Mouse (Mus musculus) megakaryocyte, embryonic 14.5 days (primary cell): ENCODE data around the gene Sdk2.

Experiments
- FLI1 ChIP-seq: IDR thresholded peaks from 2 replicates; pipeline ENCODE4 v1.6.1; 2012; ENCODE audit warnings: low read length, inconsistent platforms, mixed read lengths
- GATA1 ChIP-seq: IDR thresholded peaks from 3 replicates; pipeline ENCODE4 v1.6.1; 2012; ENCODE audit warnings: mixed read lengths, low read length, inconsistent platforms, borderline replicate concordance

DNA sequence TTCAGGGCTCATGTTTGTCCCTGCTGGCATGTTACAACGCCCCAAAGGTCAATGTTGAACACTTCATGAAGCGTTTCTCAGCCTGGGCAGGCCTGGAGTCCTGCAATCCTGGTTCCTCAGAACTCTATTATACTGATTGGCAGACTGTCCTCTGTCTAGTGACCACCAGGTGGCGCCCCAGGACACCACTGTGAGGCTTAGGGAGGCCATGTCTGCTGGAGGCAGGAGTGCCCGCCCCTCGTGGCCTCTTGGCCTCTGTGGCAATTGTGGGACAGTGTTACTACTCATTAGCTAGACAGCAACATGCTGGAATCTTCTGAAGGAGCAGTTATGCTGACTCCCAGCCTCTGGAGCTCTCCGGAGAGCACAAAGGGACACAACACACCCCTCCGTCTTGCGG, 201.2 kb downstream of the Sdk2 start:
- TF ChIP-seq GATA1 = no peak
- TF ChIP-seq FLI1 = no peak
